Comparison of ENCODE assay signal across 8 mouse cellular contexts in the genomic region with DNA sequence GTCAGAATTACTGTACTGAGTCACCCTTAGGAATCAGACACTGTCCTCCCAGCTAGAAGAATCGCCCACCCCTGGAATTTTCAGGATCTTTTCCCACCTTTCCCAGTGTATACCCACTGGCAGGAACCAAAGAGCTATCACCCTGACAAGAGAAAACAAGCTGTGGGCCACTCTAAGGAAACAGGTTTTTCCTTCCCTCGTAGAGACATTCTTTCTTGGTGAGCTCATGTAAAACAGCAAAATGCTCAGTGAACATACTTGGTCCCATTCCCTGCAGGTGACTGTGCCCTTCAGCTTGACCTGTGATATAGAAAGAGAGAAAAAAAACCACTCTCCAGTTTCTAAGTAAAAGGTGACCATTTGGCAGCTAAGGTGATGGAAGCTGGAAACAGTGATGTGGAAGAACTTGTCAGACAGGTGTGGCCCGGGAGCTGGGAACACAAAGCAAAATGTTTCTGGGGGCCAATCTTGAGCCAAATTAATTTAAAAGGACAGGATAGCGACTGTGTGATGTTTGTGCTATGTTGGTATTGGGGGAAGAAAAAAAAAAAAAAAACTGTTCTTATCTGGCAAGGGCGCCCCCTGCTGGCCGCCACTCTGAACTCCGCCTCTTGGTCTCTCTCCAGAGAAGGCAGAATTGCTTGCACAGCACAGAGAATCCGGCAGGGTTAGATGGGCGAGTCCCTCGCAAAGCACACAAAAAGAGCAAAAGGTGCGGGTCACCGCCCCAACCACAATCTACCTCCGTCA.
DNase-seq lines count a peak whose midpoint lies in the region; ATAC-seq lines count a peak whose summit lies in the region.

No protein-coding gene starts in this region.

- H3K4me2 ChIP-seq in hindbrain, embryonic 11.5 days (replicated peaks; ENCODE audit: low read depth, low read length), result peak overlapping the region; percentile 39

- peak; percentile 71 for ATAC-seq in hindbrain, embryonic 11.5 days (ENCODE audit: low FRiP score)

- no peak overlapping the region for H3K27ac ChIP-seq in hindbrain, embryonic 11.5 days (ENCODE audit: low read depth, low read length)

- WGBS in hindbrain, embryonic 11.5 days, result 19% methylated on average over 13 of the region's 13 CpGs

- no peak overlapping the region for H3K4me3 ChIP-seq in hindbrain, embryonic 11.5 days (ENCODE audit: low read depth, low read length)

- H3K27me3 ChIP-seq in hindbrain, embryonic 11.5 days (ENCODE audit: control insufficient read depth, insufficient read depth, low read length), result 0 out of 2 replicates have a peak, but pooled peaks cover 2% of the 10 kb centered on the region

- H3K36me3 ChIP-seq in hindbrain, embryonic 11.5 days (ENCODE audit: control insufficient read depth, insufficient read depth, low read length), result no peaks in the 10 kb centered on the region

- no peak overlapping the region for H3K9ac ChIP-seq in hindbrain, embryonic 11.5 days (ENCODE audit: low read depth, low read length)

- DNase-seq in NIH3T3 (ENCODE audit: low read depth), result peak; percentile 80
- peak; percentile 48 for DNase-seq in cerebellum, adult 9-11 months
- peak; percentile 60 to 78 for DNase-seq in frontal cortex, postnatal 10 days (ENCODE audit: low spot score in 2 of 2)
- DNase-seq in hindbrain, embryonic 11.5 days (ENCODE audit: low spot score), result peak; percentile 91
- DNase-seq in layer of hippocampus, postnatal 10 days (ENCODE audit: low spot score in 2 of 2), result peak; percentile 85 to 86
- peak; percentile 88 for DNase-seq in lung, postnatal 10 days
- DNase-seq in retina, postnatal 7 days (ENCODE audit: low read depth, low spot score), result peak; percentile 59
- DNase-seq in urinary bladder, adult 18-20 months (ENCODE audit: low spot score in 2 of 2), result peak; percentile 68 to 77

- H3K4me1 ChIP-seq in hindbrain, embryonic 11.5 days (replicated peaks; ENCODE audit: control insufficient read depth, insufficient read depth, low read length), result no peaks in the 10 kb centered on the region

- no peaks in the 10 kb centered on the region for H3K9me3 ChIP-seq in hindbrain, embryonic 11.5 days (ENCODE audit: control insufficient read depth, low read length)
